Mouse (Mus musculus): ENCODE data around the gene Padi4. TPM values are rescaled to one million over a fixed set of nuclear protein-coding genes. Genes with fewer than 3 reads are reported as not detected.
A peak's percentile ranks its signal among the peaks of the same experiment; 100 is the strongest.

Gene Padi4
- polyA plus RNA-seq, 1 experiment from 2014 or later: 2.1 TPM

GRCm38 (mm10) chr4:140796786-140797185 is 22.8 kb upstream of the Padi4 start:
- H3K4me2 ChIP-seq: no peak overlapping the region

GRCm38 (mm10) chr4:140794678-140795077 is 20.6 kb upstream of the Padi4 start:
- no peaks in the 10 kb centered on the region for H3K4me1 ChIP-seq (ENCODE audit: insufficient read depth)
- WGBS: 50% methylated on average over 9 of the region's 9 CpGs
- no peak overlapping the region for H3K4me3 ChIP-seq (ENCODE audit: low read depth, low read length)
- no peak overlapping the region for H3K27ac ChIP-seq (ENCODE audit: low read depth)
- no peak for TF ChIP-seq CTCF (IDR thresholded peaks at IDR 0.05; ENCODE audit: low read depth)
- DNase-seq (peak; percentile 56), ATAC-seq (ENCODE audit: insufficient read depth) (peak; percentile 64; the same call in 1 of the 2 replicates)
- no peaks in the 10 kb centered on the region for H3K36me3 ChIP-seq (ENCODE audit: insufficient read depth)
- no peak overlapping the region for H3K9ac ChIP-seq
- no peaks in the 10 kb centered on the region for H3K9me3 ChIP-seq (ENCODE audit: low read depth, low read length)
- no peak overlapping the region for H3K4me2 ChIP-seq
- H3K27me3 ChIP-seq (ENCODE audit: insufficient read depth, low read length): no peaks in the 10 kb centered on the region

More at GRCm38 (mm10) chr4:140796786-140797185, 22.8 kb upstream of the Padi4 start:
- WGBS: 77% methylated on average over 3 of the region's 3 CpGs
- no peak; the same call in 1 of the 2 replicates for TF ChIP-seq CTCF (IDR thresholded peaks at IDR 0.05; ENCODE audit: low read depth)
- no peak overlapping the region for H3K27ac ChIP-seq (ENCODE audit: low read depth)
- H3K9me3 ChIP-seq (ENCODE audit: low read depth, low read length): no peaks in the 10 kb centered on the region
- no peak overlapping the region for H3K4me3 ChIP-seq (ENCODE audit: low read depth, low read length)
- no peaks in the 10 kb centered on the region for H3K27me3 ChIP-seq (ENCODE audit: insufficient read depth, low read length)
- H3K36me3 ChIP-seq (ENCODE audit: insufficient read depth): no peaks in the 10 kb centered on the region
- ATAC-seq (ENCODE audit: insufficient read depth) (no peak), DNase-seq (no peak)
- no peak overlapping the region for H3K9ac ChIP-seq
- no peaks in the 10 kb centered on the region for H3K4me1 ChIP-seq (ENCODE audit: insufficient read depth)

- no peaks in the 10 kb centered on the region for H3K9me3 ChIP-seq (ENCODE audit: low read depth, low read length)
- ATAC-seq (ENCODE audit: insufficient read depth) (no peak), DNase-seq (no peak)
- 52% methylated on average over 9 of the region's 9 CpGs for WGBS
- no peaks in the 10 kb centered on the region for H3K27me3 ChIP-seq (ENCODE audit: insufficient read depth, low read length)
- no peak overlapping the region for H3K4me2 ChIP-seq
- H3K27ac ChIP-seq (ENCODE audit: low read depth): no peak overlapping the region
- H3K36me3 ChIP-seq (ENCODE audit: insufficient read depth): no peaks in the 10 kb centered on the region
- H3K4me1 ChIP-seq (ENCODE audit: insufficient read depth): no peaks in the 10 kb centered on the region
- H3K4me3 ChIP-seq (ENCODE audit: low read depth, low read length): no peak overlapping the region
- TF ChIP-seq CTCF (IDR thresholded peaks at IDR 0.05; ENCODE audit: low read depth): peak; percentile 27
- H3K9ac ChIP-seq: no peak overlapping the region
Measured at GRCm38 (mm10) chr4:140793795-140794194, 19.8 kb upstream of the Padi4 start.

GRCm38 (mm10) chr4:140792584-140792983 is 18.5 kb upstream of the Padi4 start:
- H3K27me3 ChIP-seq (ENCODE audit: insufficient read depth, low read length): no peaks in the 10 kb centered on the region
- no peak overlapping the region for H3K4me2 ChIP-seq
- DNase-seq (no peak), ATAC-seq (ENCODE audit: insufficient read depth) (no peak)
- no peaks in the 10 kb centered on the region for H3K9me3 ChIP-seq (ENCODE audit: low read depth, low read length)
- no peak overlapping the region for H3K27ac ChIP-seq (ENCODE audit: low read depth)
- no peak for TF ChIP-seq CTCF (IDR thresholded peaks at IDR 0.05; ENCODE audit: low read depth)
- no peak overlapping the region for H3K9ac ChIP-seq
- WGBS: 83% methylated on average over 7 of the region's 7 CpGs
- H3K4me3 ChIP-seq (ENCODE audit: low read depth, low read length): no peak overlapping the region
- no peaks in the 10 kb centered on the region for H3K4me1 ChIP-seq (ENCODE audit: insufficient read depth)
- no peaks in the 10 kb centered on the region for H3K36me3 ChIP-seq (ENCODE audit: insufficient read depth)

- no peaks in the 10 kb centered on the region for H3K27me3 ChIP-seq (ENCODE audit: insufficient read depth, low read length)
- H3K4me3 ChIP-seq (ENCODE audit: low read depth, low read length): no peak overlapping the region
- no peak for DNase-seq
- no peaks in the 10 kb centered on the region for H3K4me1 ChIP-seq (ENCODE audit: insufficient read depth)
- ATAC-seq (ENCODE audit: insufficient read depth): no peak
- 80% methylated on average over 16 of the region's 16 CpGs for WGBS
- no peak for TF ChIP-seq CTCF (IDR thresholded peaks at IDR 0.05; ENCODE audit: low read depth)
- no peaks in the 10 kb centered on the region for H3K36me3 ChIP-seq (ENCODE audit: insufficient read depth)
- H3K27ac ChIP-seq (ENCODE audit: low read depth): no peak overlapping the region
- no peak overlapping the region for H3K9ac ChIP-seq
- no peak overlapping the region for H3K4me2 ChIP-seq
- H3K9me3 ChIP-seq (ENCODE audit: low read depth, low read length): no peaks in the 10 kb centered on the region
Measured at GRCm38 (mm10) chr4:140791071-140791470, 17.0 kb upstream of the Padi4 start.

GRCm38 (mm10) chr4:140789983-140790382 is 15.9 kb upstream of the Padi4 start:
- Histone ChIP-seq H3K36me3 (ENCODE audit: insufficient read depth) (no peaks in the 10 kb centered on the region), H3K27ac (ENCODE audit: low read depth) (no peak overlapping the region), H3K9ac (no peak overlapping the region), H3K27me3 (ENCODE audit: insufficient read depth, low read length) (no peaks in the 10 kb centered on the region), H3K4me2 (no peak overlapping the region), H3K4me1 (ENCODE audit: insufficient read depth) (no peaks in the 10 kb centered on the region), H3K9me3 (ENCODE audit: low read depth, low read length) (no peaks in the 10 kb centered on the region), H3K4me3 (ENCODE audit: low read depth, low read length) (no peak overlapping the region)
- no peak for TF ChIP-seq CTCF (IDR thresholded peaks at IDR 0.05; ENCODE audit: low read depth)
- WGBS: 83% methylated on average over 4 of the region's 4 CpGs
- ATAC-seq (ENCODE audit: insufficient read depth) (no peak), DNase-seq (no peak)

- Histone ChIP-seq H3K4me2 (no peak overlapping the region), H3K27me3 (ENCODE audit: insufficient read depth, low read length) (no peaks in the 10 kb centered on the region), H3K36me3 (ENCODE audit: insufficient read depth) (no peaks in the 10 kb centered on the region), H3K9ac (no peak overlapping the region), H3K4me1 (ENCODE audit: insufficient read depth) (no peaks in the 10 kb centered on the region), H3K9me3 (ENCODE audit: low read depth, low read length) (no peaks in the 10 kb centered on the region), H3K27ac (ENCODE audit: low read depth) (no peak overlapping the region), H3K4me3 (ENCODE audit: low read depth, low read length) (no peak overlapping the region)
- DNase-seq (peak; percentile 81), ATAC-seq (ENCODE audit: insufficient read depth) (no peak)
- WGBS: 40% methylated on average over 6 of the region's 6 CpGs
- TF ChIP-seq CTCF (IDR thresholded peaks at IDR 0.05; ENCODE audit: low read depth): peak; percentile 95
Measured at GRCm38 (mm10) chr4:140788983-140789382, 14.9 kb upstream of the Padi4 start.

GRCm38 (mm10) chr4:140788264-140788663 is 14.2 kb upstream of the Padi4 start:
- no peak for TF ChIP-seq CTCF (IDR thresholded peaks at IDR 0.05; ENCODE audit: low read depth)
- Histone ChIP-seq H3K4me1 (ENCODE audit: insufficient read depth) (no peaks in the 10 kb centered on the region), H3K4me2 (no peak overlapping the region), H3K4me3 (ENCODE audit: low read depth, low read length) (no peak overlapping the region), H3K36me3 (ENCODE audit: insufficient read depth) (no peaks in the 10 kb centered on the region), H3K27me3 (ENCODE audit: insufficient read depth, low read length) (no peaks in the 10 kb centered on the region), H3K9me3 (ENCODE audit: low read depth, low read length) (no peaks in the 10 kb centered on the region), H3K27ac (ENCODE audit: low read depth) (no peak overlapping the region), H3K9ac (no peak overlapping the region)
- DNase-seq (no peak), ATAC-seq (ENCODE audit: insufficient read depth) (no peak)
- WGBS: 73% methylated on average over 6 of the region's 6 CpGs
